Mouse (Mus musculus) heart, embryonic 16.5 days (tissue): Measurements from ENCODE around the gene Rbm8a. TPM values are rescaled to one million over a fixed set of nuclear protein-coding genes. Genes with fewer than 3 reads are reported as not detected.
"Not testable (repeated sequence)": the region's sequence is repeated elsewhere in the genome, so short reads cannot be mapped to it uniquely, and the experiment has no call there.

ENCODE experiments used
- ATAC-seq: fragments of 200-750 bp; cut with Nextera tagmentation; replicated peaks from 2 replicates; pipeline ENCODE4 v1.8.0; 2017; ENCODE audit warnings: moderate number of reproducible peaks; ENCODE audit not compliant: insufficient read depth, low FRiP score; ENCODE audit errors: extremely low read depth
- H3K27ac ChIP-seq: fragments of 300-500 bp; sonication (generic); 2 replicates; pipeline ENCODE4 v1.5.1; 2014; ENCODE audit warnings: mild to moderate bottlenecking, low read length, control low read depth, moderate library complexity
- H3K27me3 ChIP-seq: fragments of 300-500 bp; sonication (generic); 2 replicates; pipeline ENCODE4 v1.6.1; 2014; ENCODE audit warnings: low read length, mixed read lengths; ENCODE audit not compliant: control insufficient read depth, insufficient read depth
- H3K36me3 ChIP-seq: fragments of 300-500 bp; sonication (generic); 2 replicates; pipeline ENCODE4 v1.6.1; 2014; ENCODE audit not compliant: control insufficient read depth, insufficient read depth
- H3K4me1 ChIP-seq: fragments of 300-500 bp; sonication (generic); 2 replicates; pipeline ENCODE4 v1.6.1; 2014; ENCODE audit warnings: low read length, mixed read lengths; ENCODE audit not compliant: control insufficient read depth, insufficient read depth
- H3K4me2 ChIP-seq: fragments of 300-500 bp; sonication (generic); 2 replicates; pipeline ENCODE4 v1.6.1; 2014; ENCODE audit warnings: low read depth, mild to moderate bottlenecking, control low read depth, low read length
- H3K4me3 ChIP-seq: fragments of 300-500 bp; sonication (generic); 2 replicates; pipeline ENCODE4 v1.5.1; 2014; ENCODE audit warnings: mild to moderate bottlenecking, control low read depth, low read length
- H3K9ac ChIP-seq: fragments of 300-500 bp; sonication (generic); 2 replicates; pipeline ENCODE4 v1.6.1; 2014; ENCODE audit warnings: low read length, control low read depth
- H3K9me3 ChIP-seq: fragments of 300-500 bp; sonication (generic); replicated peaks from 2 replicates; pipeline ENCODE4 v1.6.1; 2016; ENCODE audit warnings: low read length; ENCODE audit not compliant: control insufficient read depth
- WGBS: fragments of 180-500 bp; shearing (Covaris S2); extraction: QIAGEN DNeasy Blood & Tissue Kit; methylation state at CpG from one replicate; pipeline ENCODE4 v1.1.7; 2014; 5-methylcytosine and 5-hydroxymethylcytosine counted together
- polyA plus RNA-seq: library from polyadenylated mRNA; unstranded; fragments of >200 nt; fragmentation: Nextera tagmentation; extraction: Ambion mirVana; gene quantifications from 2 replicates; pipeline ENCODE4 v1.2.1, GENCODE M21; 2015

Rbm8a gene
- polyA plus RNA-seq, 1 experiment from 2014 or later = 86.4 TPM

DNA sequence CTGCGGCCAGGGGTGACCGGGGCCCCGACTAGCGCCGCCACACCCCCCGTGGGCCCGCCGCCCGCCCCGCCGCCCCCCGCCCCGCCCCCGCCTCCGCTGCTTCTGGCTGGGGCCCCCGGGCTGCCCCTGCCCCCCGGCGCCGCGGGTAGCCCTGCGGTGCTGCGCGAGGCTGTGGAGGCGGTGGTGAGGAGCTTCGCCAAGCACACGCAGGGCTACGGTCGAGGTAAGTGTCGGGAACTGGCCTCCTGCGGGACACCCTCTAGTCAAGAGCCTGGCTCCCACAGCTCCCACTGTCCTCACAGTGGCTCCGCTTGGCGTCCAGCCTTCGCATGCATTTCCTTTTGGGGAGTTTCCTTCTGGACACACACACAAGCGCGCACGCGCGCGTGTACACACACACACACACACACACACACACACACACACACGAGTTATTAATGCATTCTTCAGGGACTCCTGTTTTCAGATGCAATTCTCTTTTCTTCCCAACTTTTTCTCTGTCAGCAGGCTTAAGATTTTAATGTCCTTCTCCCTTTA is 28.4 kb upstream of the Rbm8a start:
- Histone ChIP-seq H3K27me3 (no peaks in the 10 kb centered on the region), H3K4me1 (peaks cover 44% of the 10 kb centered on the region), H3K4me3 (peak overlapping the region; percentile 62), H3K9me3 (no peaks in the 10 kb centered on the region), H3K36me3 (peaks cover 5% of the 10 kb centered on the region), H3K4me2 (peak overlapping the region; percentile 81), H3K27ac (peak overlapping the region; percentile 92), H3K9ac (peak overlapping the region; percentile 79)
- ATAC-seq = peak; percentile 72
- WGBS = 1% methylated on average over 26 of the region's 40 CpGs

- Histone ChIP-seq H3K27ac (peak overlapping the region; percentile 92), H3K4me1 (peaks cover 39% of the 10 kb centered on the region), H3K36me3 (peaks cover 5% of the 10 kb centered on the region), H3K9me3 (no peaks in the 10 kb centered on the region), H3K4me3 (peak overlapping the region; percentile 62), H3K27me3 (no peaks in the 10 kb centered on the region), H3K9ac (peak overlapping the region; percentile 79), H3K4me2 (peak overlapping the region; percentile 81)
- ATAC-seq = no peak
- WGBS = 28% methylated on average over 10 of the region's 10 CpGs
Measured at GRCm38 (mm10) chr3:96601941-96602703, 27.6 kb upstream of the Rbm8a start.

DNA sequence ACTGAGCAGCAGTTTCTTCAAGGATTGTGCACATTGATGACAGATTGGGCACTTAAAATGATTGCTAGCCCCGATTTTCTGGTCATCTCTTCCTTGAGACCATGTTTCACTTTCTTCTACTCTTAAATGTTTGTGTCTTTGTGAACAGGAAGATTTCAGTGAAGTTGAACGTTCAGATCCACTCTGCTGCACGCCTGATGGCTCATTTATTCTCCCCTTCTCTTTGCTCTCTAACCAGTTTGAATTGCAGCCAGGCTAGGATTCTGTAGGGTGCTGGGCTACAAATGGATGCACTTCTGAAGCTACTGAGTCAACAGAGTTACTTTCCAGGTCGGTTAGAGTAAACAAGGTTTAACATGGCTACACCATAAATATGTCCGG is 27.0 kb upstream of the Rbm8a start:
- peak overlapping the region; percentile 81 for H3K4me2 ChIP-seq
- no peaks in the 10 kb centered on the region for H3K27me3 ChIP-seq
- H3K36me3 ChIP-seq = peaks cover 5% of the 10 kb centered on the region
- peak overlapping the region; percentile 92 for H3K27ac ChIP-seq
- ATAC-seq = no peak
- no peaks in the 10 kb centered on the region for H3K9me3 ChIP-seq
- peak overlapping the region; percentile 62 for H3K4me3 ChIP-seq
- peak overlapping the region; percentile 79 for H3K9ac ChIP-seq
- 40% methylated on average over 5 of the region's 5 CpGs for WGBS
- peaks cover 41% of the 10 kb centered on the region for H3K4me1 ChIP-seq

DNA sequence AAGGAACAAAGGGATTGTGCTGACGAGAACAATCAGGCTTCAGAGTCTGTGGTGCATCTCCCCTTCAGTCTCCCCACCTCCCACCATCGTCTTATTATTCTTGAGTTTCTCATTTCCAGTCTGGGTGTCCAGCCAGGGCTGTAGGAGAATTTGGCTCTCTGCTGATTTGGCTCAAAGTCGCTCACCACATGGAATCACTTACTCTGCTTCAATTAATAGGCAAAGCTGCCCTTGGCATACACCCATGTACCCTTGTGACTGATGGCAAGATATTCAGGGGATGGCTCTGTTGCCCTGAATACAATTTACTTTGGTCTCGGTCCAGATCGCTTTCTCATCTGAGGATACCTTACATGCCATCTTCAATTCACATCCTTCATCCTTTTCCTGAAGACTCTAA is 26.4 kb upstream of the Rbm8a start:
- peaks cover 5% of the 10 kb centered on the region for H3K36me3 ChIP-seq
- peak overlapping the region; percentile 62; the same call in 1 of the 2 replicates for H3K4me3 ChIP-seq
- H3K27me3 ChIP-seq = no peaks in the 10 kb centered on the region
- H3K27ac ChIP-seq = peak overlapping the region; percentile 92
- H3K4me2 ChIP-seq = peak overlapping the region; percentile 81
- ATAC-seq = no peak
- peak overlapping the region; percentile 79; the same call in 1 of the 2 replicates for H3K9ac ChIP-seq
- no peaks in the 10 kb centered on the region for H3K9me3 ChIP-seq
- H3K4me1 ChIP-seq = peaks cover 41% of the 10 kb centered on the region
- WGBS = 62% methylated on average over 5 of the region's 5 CpGs

DNA sequence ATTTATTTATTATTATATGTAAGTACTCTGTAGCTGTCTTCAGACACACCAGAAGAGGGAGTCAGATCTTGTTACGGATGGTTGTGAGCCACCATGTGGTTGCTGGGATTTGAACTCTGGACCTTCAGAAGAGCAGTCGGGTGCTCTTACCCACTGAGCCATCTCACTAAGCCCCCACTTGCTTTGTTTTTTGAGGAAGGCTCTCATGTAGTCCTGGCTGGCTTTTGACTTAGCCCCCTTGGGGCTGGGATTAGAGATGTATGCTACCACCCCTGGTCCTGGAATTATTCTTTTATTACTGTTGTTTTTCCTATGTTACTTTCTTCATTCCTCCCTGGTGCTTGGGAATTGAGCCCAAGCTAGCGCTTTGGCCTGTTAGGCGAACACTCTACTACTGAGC is 23.7 kb upstream of the Rbm8a start:
- H3K27me3 ChIP-seq, H3K36me3 ChIP-seq, ATAC-seq, H3K4me3 ChIP-seq, H3K9ac ChIP-seq, H3K9me3 ChIP-seq, H3K4me2 ChIP-seq, H3K27ac ChIP-seq: not testable (repeated sequence)
- WGBS = 85% methylated on average over 4 of the region's 4 CpGs
- H3K4me1 ChIP-seq = peaks cover 36% of the 10 kb centered on the region

DNA sequence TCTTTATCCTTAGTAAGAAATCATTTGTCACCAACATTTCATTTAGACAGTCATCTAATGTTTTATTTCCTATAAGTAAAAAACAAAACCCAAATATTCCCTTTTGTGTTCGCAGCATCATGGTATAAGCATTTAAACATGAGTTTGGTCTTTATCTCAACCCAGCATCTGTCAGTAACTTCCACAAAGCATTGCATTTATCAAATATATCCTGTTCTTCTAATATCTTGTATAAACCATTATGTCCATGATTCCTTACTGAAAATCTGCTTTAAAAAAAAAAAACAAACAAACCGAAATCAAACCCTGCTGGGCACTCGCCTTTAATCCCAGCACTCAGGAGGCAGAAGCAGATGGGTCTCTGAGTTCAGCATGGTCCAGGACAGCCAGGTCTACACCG is 23.1 kb upstream of the Rbm8a start:
- 90% methylated on average over 4 of the region's 4 CpGs for WGBS

GRCm38 (mm10) chr3:96617941-96618340 is 11.8 kb upstream of the Rbm8a start:
- peaks cover 37% of the 10 kb centered on the region for H3K36me3 ChIP-seq
- H3K9me3 ChIP-seq = no peaks in the 10 kb centered on the region
- no peak overlapping the region for H3K9ac ChIP-seq
- no peaks in the 10 kb centered on the region for H3K27me3 ChIP-seq
- no peak overlapping the region for H3K4me3 ChIP-seq
- ATAC-seq = no peak
- no peaks in the 10 kb centered on the region for H3K4me1 ChIP-seq
- no peak overlapping the region for H3K27ac ChIP-seq
- H3K4me2 ChIP-seq = no peak overlapping the region
- WGBS = 86% methylated on average over 3 of the region's 3 CpGs

More for the DNA sequence above, 23.1 kb upstream of the Rbm8a start:
- H3K9me3 ChIP-seq = no peaks in the 10 kb centered on the region
- H3K27me3 ChIP-seq = no peaks in the 10 kb centered on the region
- no peak overlapping the region for H3K4me2 ChIP-seq
- no peak overlapping the region for H3K9ac ChIP-seq
- H3K27ac ChIP-seq = no peak overlapping the region
- no peak overlapping the region for H3K4me3 ChIP-seq
- ATAC-seq = no peak
- peaks cover 36% of the 10 kb centered on the region for H3K4me1 ChIP-seq
- peaks cover 5% of the 10 kb centered on the region for H3K36me3 ChIP-seq

GRCm38 (mm10) chr3:96623201-96623600 is 6.5 kb upstream of the Rbm8a start:
- H3K4me1 ChIP-seq = no peaks in the 10 kb centered on the region
- H3K4me2 ChIP-seq = no peak overlapping the region
- peaks cover 30% of the 10 kb centered on the region for H3K36me3 ChIP-seq
- no peak for ATAC-seq
- no peak overlapping the region for H3K9ac ChIP-seq
- no peaks in the 10 kb centered on the region for H3K27me3 ChIP-seq
- H3K4me3 ChIP-seq = no peak overlapping the region
- H3K27ac ChIP-seq = no peak overlapping the region
- H3K9me3 ChIP-seq = no peaks in the 10 kb centered on the region
- WGBS = 87% methylated on average over 4 of the region's 4 CpGs

- Histone ChIP-seq H3K4me3 (no peak overlapping the region), H3K27me3 (no peaks in the 10 kb centered on the region), H3K4me2 (no peak overlapping the region), H3K4me1 (peaks cover 28% of the 10 kb centered on the region), H3K9ac (no peak overlapping the region), H3K27ac (no peak overlapping the region), H3K36me3 (peaks cover 10% of the 10 kb centered on the region), H3K9me3 (no peaks in the 10 kb centered on the region)
- ATAC-seq = no peak
Measured at GRCm38 (mm10) chr3:96632058-96632457, 2.3 kb downstream of the Rbm8a start.
